21 mouse cellular contexts compared by ENCODE assay signal in genomic region chr8:72469243-72469642, GRCm38 (mm10). TPM values are rescaled to one million over a fixed set of nuclear protein-coding genes. Genes with fewer than 3 reads are reported as not detected.
DNase-seq lines count a peak whose midpoint lies in the region; ATAC-seq and TF ChIP-seq lines count a peak whose summit lies in the region.
"Had no signal": no experiment of that assay in that cellular context is flagged by ENCODE, and none has a peak within 500 bp of the region (broad histone marks: within the 10 kb centered on the region; RNA-seq: fewer than 3 reads in every experiment).

No protein-coding gene starts in this region.

- no peak for TF ChIP-seq CTCF in intestine, postnatal 0 days (IDR thresholded peaks at IDR 0.05; ENCODE audit: low read depth)
- TF ChIP-seq CTCF in liver, postnatal 0 days (IDR thresholded peaks at IDR 0.05; ENCODE audit: low read depth), result no peak
- no peak for TF ChIP-seq CTCF in small intestine, adult 2 months (IDR thresholded peaks at IDR 0.05; ENCODE audit: extremely low read depth, insufficient read length, insufficient replicate concordance, low read depth, low read length)

- TF ChIP-seq POLR2A in small intestine, adult 2 months (IDR thresholded peaks at IDR 0.05; ENCODE audit: low read depth, low read length), result no peak

- H3K9me3 ChIP-seq in intestine, postnatal 0 days (ENCODE audit: control insufficient read depth), result no peaks in the 10 kb centered on the region
- no peaks in the 10 kb centered on the region for H3K9me3 ChIP-seq in intestine, embryonic 15.5 days
- H3K9me3 ChIP-seq in kidney, embryonic 15.5 days (replicated peaks), result no peaks in the 10 kb centered on the region
- H3K9me3 ChIP-seq in liver, postnatal 0 days (ENCODE audit: low read length), result no peaks in the 10 kb centered on the region
- no peaks in the 10 kb centered on the region for H3K9me3 ChIP-seq in liver, embryonic 12.5 days (replicated peaks)
- H3K9me3 ChIP-seq: embryonic facial prominence, embryonic 12.5 days; forebrain, embryonic 15.5 days; heart, embryonic 13.5 days; hindbrain, embryonic 15.5 days had no signal

- no peak overlapping the region for H3K9ac ChIP-seq in intestine, postnatal 0 days (ENCODE audit: low read depth, low read length)
- no peak overlapping the region for H3K9ac ChIP-seq in intestine, embryonic 15.5 days
- H3K9ac ChIP-seq in kidney, embryonic 15.5 days, result no peak overlapping the region
- H3K9ac ChIP-seq in liver, postnatal 0 days (replicated peaks), result no peak overlapping the region; the same call in 1 of the 2 replicates
- no peak overlapping the region for H3K9ac ChIP-seq in liver, embryonic 12.5 days
- H3K9ac ChIP-seq: embryonic facial prominence, embryonic 12.5 days; forebrain, embryonic 15.5 days; heart, embryonic 13.5 days; hindbrain, embryonic 15.5 days had no signal

- H3K36me3 ChIP-seq in intestine, postnatal 0 days (ENCODE audit: control insufficient read depth, insufficient read depth), result peaks cover 76% of the 10 kb centered on the region
- peaks cover 73% of the 10 kb centered on the region for H3K36me3 ChIP-seq in intestine, embryonic 15.5 days
- H3K36me3 ChIP-seq in kidney, embryonic 15.5 days, result peaks cover 93% of the 10 kb centered on the region
- H3K36me3 ChIP-seq in liver, postnatal 0 days (replicated peaks; ENCODE audit: insufficient read depth, low read length), result peaks cover 82% of the 10 kb centered on the region
- H3K36me3 ChIP-seq in liver, embryonic 12.5 days, result peaks cover 95% of the 10 kb centered on the region
- H3K36me3 ChIP-seq in small intestine, adult 2 months (ENCODE audit: control insufficient read depth, insufficient read depth, low read length), result peaks cover 69% of the 10 kb centered on the region

- H3K27ac ChIP-seq in intestine, postnatal 0 days (ENCODE audit: low read depth, low read length), result peak overlapping the region; percentile 50
- no peak overlapping the region for H3K27ac ChIP-seq in intestine, embryonic 15.5 days
- H3K27ac ChIP-seq in kidney, embryonic 15.5 days, result no peak overlapping the region
- H3K27ac ChIP-seq in liver, postnatal 0 days (ENCODE audit: low read depth), result peak overlapping the region; percentile 34; the same call in 1 of the 2 replicates
- no peak overlapping the region for H3K27ac ChIP-seq in liver, embryonic 12.5 days
- H3K27ac ChIP-seq in small intestine, adult 2 months (ENCODE audit: insufficient read depth, low read depth, low read length), result peak overlapping the region; percentile 70; the same call in 1 of the 2 replicates
- H3K27ac ChIP-seq: embryonic facial prominence, embryonic 12.5 days; forebrain, embryonic 15.5 days; heart, embryonic 13.5 days; hindbrain, embryonic 15.5 days had no signal

- H3K4me3 ChIP-seq in intestine, postnatal 0 days (ENCODE audit: low read depth, low read length), result no peak overlapping the region
- H3K4me3 ChIP-seq in intestine, embryonic 15.5 days (replicated peaks), result no peak overlapping the region
- H3K4me3 ChIP-seq in kidney, embryonic 15.5 days (replicated peaks), result no peak overlapping the region
- H3K4me3 ChIP-seq in liver, postnatal 0 days (ENCODE audit: low read depth, low read length), result no peak overlapping the region
- H3K4me3 ChIP-seq in liver, embryonic 12.5 days, result no peak overlapping the region
- no peak overlapping the region for H3K4me3 ChIP-seq in small intestine, adult 2 months (ENCODE audit: low read depth, low read length)
- H3K4me3 ChIP-seq: embryonic facial prominence, embryonic 12.5 days; forebrain, embryonic 15.5 days; heart, embryonic 13.5 days; hindbrain, embryonic 15.5 days had no signal

- peak; percentile 42 to 54 for DNase-seq in kidney, adult 8-10 months
- DNase-seq in liver, postnatal 0 days, result no peak
- no peak for DNase-seq in spleen, adult 18-20 months
- DNase-seq: adrenal gland, postnatal 25 days; cerebellum, adult 2 months; cerebellum, postnatal 10 days; embryo, embryonic 11 days; gastrocnemius, postnatal 25 days; heart, postnatal 36 days had no signal

- WGBS in intestine, postnatal 0 days, result 72% methylated on average over 2 of the region's 2 CpGs
- 92% methylated on average over 2 of the region's 2 CpGs for WGBS in intestine, embryonic 15.5 days
- WGBS in kidney, embryonic 15.5 days, result 97% methylated on average over 2 of the region's 2 CpGs
- WGBS in liver, postnatal 0 days (ENCODE audit: insufficient replicate concordance), result 74% methylated on average over 2 of the region's 2 CpGs
- 86% methylated on average over 2 of the region's 2 CpGs for WGBS in liver, embryonic 12.5 days (ENCODE audit: insufficient replicate concordance)
- WGBS in small intestine, adult 2 months, result 62% methylated on average over 2 of the region's 2 CpGs

- no peak for TF ChIP-seq EP300 in liver, postnatal 0 days (IDR thresholded peaks at IDR 0.05; ENCODE audit: low read depth)

- H3K4me2 ChIP-seq in intestine, postnatal 0 days (replicated peaks; ENCODE audit: low read depth), result no peak overlapping the region
- H3K4me2 ChIP-seq in intestine, embryonic 15.5 days (replicated peaks), result no peak overlapping the region
- no peak overlapping the region for H3K4me2 ChIP-seq in kidney, embryonic 15.5 days
- no peak overlapping the region for H3K4me2 ChIP-seq in liver, postnatal 0 days (ENCODE audit: low read depth, low read length)
- H3K4me2 ChIP-seq in liver, embryonic 12.5 days, result no peak overlapping the region
- H3K4me2 ChIP-seq: embryonic facial prominence, embryonic 12.5 days; forebrain, embryonic 15.5 days; heart, embryonic 13.5 days; hindbrain, embryonic 15.5 days had no signal

- peak; percentile 62 for ATAC-seq in intestine, postnatal 0 days
- ATAC-seq in intestine, embryonic 15.5 days, result no peak
- ATAC-seq in kidney, embryonic 15.5 days (replicated peaks; ENCODE audit: low FRiP score), result no peak
- ATAC-seq in liver, postnatal 0 days, result peak; percentile 62
- no peak for ATAC-seq in liver, embryonic 12.5 days
- ATAC-seq: activated CD4-positive, CD25-positive, alpha-beta regulatory T cell, adult 4 months; forebrain, embryonic 15.5 days; Patski had no signal

- H3K4me1 ChIP-seq in intestine, postnatal 0 days (replicated peaks; ENCODE audit: control insufficient read depth, insufficient read depth, low read length), result no peaks in the 10 kb centered on the region
- H3K4me1 ChIP-seq in intestine, embryonic 15.5 days (replicated peaks), result peaks cover 8% of the 10 kb centered on the region; the same call in 1 of the 2 replicates
- peaks cover 7% of the 10 kb centered on the region for H3K4me1 ChIP-seq in kidney, embryonic 15.5 days
- peaks cover 14% of the 10 kb centered on the region for H3K4me1 ChIP-seq in liver, postnatal 0 days (ENCODE audit: insufficient read depth)
- peaks cover 14% of the 10 kb centered on the region for H3K4me1 ChIP-seq in liver, embryonic 12.5 days
- peaks cover 11% of the 10 kb centered on the region for H3K4me1 ChIP-seq in small intestine, adult 2 months (ENCODE audit: control insufficient read depth, insufficient read depth, insufficient read length, low read length)

- H3K27me3 ChIP-seq in intestine, postnatal 0 days (replicated peaks; ENCODE audit: control insufficient read depth, insufficient read depth, low read length), result no peaks in the 10 kb centered on the region
- H3K27me3 ChIP-seq in intestine, embryonic 15.5 days (replicated peaks), result no peaks in the 10 kb centered on the region
- H3K27me3 ChIP-seq in kidney, embryonic 15.5 days, result no peaks in the 10 kb centered on the region
- H3K27me3 ChIP-seq in liver, postnatal 0 days (ENCODE audit: insufficient read depth, low read length), result no peaks in the 10 kb centered on the region
- no peaks in the 10 kb centered on the region for H3K27me3 ChIP-seq in liver, embryonic 12.5 days (replicated peaks)
- H3K27me3 ChIP-seq in small intestine, adult 2 months (ENCODE audit: control insufficient read depth, insufficient read depth, low read length), result no peaks in the 10 kb centered on the region
- H3K27me3 ChIP-seq: CH12.LX; embryonic facial prominence, embryonic 12.5 days; forebrain, embryonic 15.5 days; heart, embryonic 13.5 days; hindbrain, embryonic 15.5 days; Patski had no signal

RNA-seq across cellular contexts. Expression of gene Cherp, which starts 5.8 kb away (rescaled TPM):
- 17.8 and 19.4 TPM in 2 replicates for polyA plus RNA-seq in intestine, postnatal 0 days (2015; fragmentation: Nextera tagmentation; extraction: Ambion mirVana)
- 47.4 and 49.6 TPM in 2 replicates for polyA plus RNA-seq in intestine, embryonic 15.5 days (2015; fragmentation: Nextera tagmentation; extraction: Ambion mirVana)
- polyA plus RNA-seq in kidney, embryonic 15.5 days (2015; fragmentation: Nextera tagmentation; extraction: Ambion mirVana), result 71.5 and 77.2 TPM in 2 replicates
- polyA plus RNA-seq in liver, postnatal 0 days (2015; fragmentation: Nextera tagmentation; extraction: Ambion mirVana), result 9.2 and 11.2 TPM in 2 replicates
- 41.6 and 45.0 TPM in 2 replicates for polyA plus RNA-seq in liver, embryonic 12.5 days (2016; fragmentation: Nextera tagmentation; extraction: Ambion mirVana)
- 32.8 and 43.8 TPM in 2 replicates for polyA plus RNA-seq in small intestine, adult 2 months (2012; rRNA removed)

RNA-seq across cellular contexts. Expression of gene Slc35e1, which starts 23.2 kb away (rescaled TPM):
- polyA plus RNA-seq in intestine, postnatal 0 days (2015; fragmentation: Nextera tagmentation; extraction: Ambion mirVana), result 18.1 and 21.8 TPM in 2 replicates
- polyA plus RNA-seq in intestine, embryonic 15.5 days (2015; fragmentation: Nextera tagmentation; extraction: Ambion mirVana), result 17.3 and 19.8 TPM in 2 replicates
- 18.9 and 21.5 TPM in 2 replicates for polyA plus RNA-seq in kidney, embryonic 15.5 days (2015; fragmentation: Nextera tagmentation; extraction: Ambion mirVana)
- polyA plus RNA-seq in liver, postnatal 0 days (2015; fragmentation: Nextera tagmentation; extraction: Ambion mirVana), result 5.8 and 6.0 TPM in 2 replicates
- polyA plus RNA-seq in liver, embryonic 12.5 days (2016; fragmentation: Nextera tagmentation; extraction: Ambion mirVana), result 17.1 and 17.7 TPM in 2 replicates
- polyA plus RNA-seq in small intestine, adult 2 months (2012; rRNA removed), result 87.7 and 167 TPM in 2 replicates

RNA-seq across cellular contexts. Expression of gene 1700030K09Rik, which starts 25.6 kb away (rescaled TPM):
- polyA plus RNA-seq in intestine, postnatal 0 days (2015; fragmentation: Nextera tagmentation; extraction: Ambion mirVana), result 3.6 and 3.8 TPM in 2 replicates
- polyA plus RNA-seq in intestine, embryonic 15.5 days (2015; fragmentation: Nextera tagmentation; extraction: Ambion mirVana), result 11.8 and 11.9 TPM in 2 replicates
- 17.0 and 17.3 TPM in 2 replicates for polyA plus RNA-seq in kidney, embryonic 15.5 days (2015; fragmentation: Nextera tagmentation; extraction: Ambion mirVana)
- 2.1 and 2.2 TPM in 2 replicates for polyA plus RNA-seq in liver, postnatal 0 days (2015; fragmentation: Nextera tagmentation; extraction: Ambion mirVana)
- polyA plus RNA-seq in liver, embryonic 12.5 days (2016; fragmentation: Nextera tagmentation; extraction: Ambion mirVana), result 7.0 and 7.7 TPM in 2 replicates
- polyA plus RNA-seq in small intestine, adult 2 months (2012; rRNA removed), result 1.8 and 3.2 TPM in 2 replicates

RNA-seq across cellular contexts. Expression of gene Calr3, which starts 25.6 kb away (rescaled TPM):
- polyA plus RNA-seq in intestine, postnatal 0 days (2015; fragmentation: Nextera tagmentation; extraction: Ambion mirVana), result 0.46 and 0.55 TPM in 2 replicates
- 0.98 and 1.1 TPM in 2 replicates for polyA plus RNA-seq in intestine, embryonic 15.5 days (2015; fragmentation: Nextera tagmentation; extraction: Ambion mirVana)
- polyA plus RNA-seq in kidney, embryonic 15.5 days (2015; fragmentation: Nextera tagmentation; extraction: Ambion mirVana), result 1.5 and 1.9 TPM in 2 replicates
- polyA plus RNA-seq in liver, postnatal 0 days (2015; fragmentation: Nextera tagmentation; extraction: Ambion mirVana), result 0.46 and 0.72 TPM in 2 replicates
- 1.0 and 1.1 TPM in 2 replicates for polyA plus RNA-seq in liver, embryonic 12.5 days (2016; fragmentation: Nextera tagmentation; extraction: Ambion mirVana)
- not detected in 2 replicates for polyA plus RNA-seq in small intestine, adult 2 months (2012; rRNA removed)

RNA-seq across cellular contexts. Expression of gene Eps15l1, which starts 48.0 kb away (rescaled TPM):
- 16.3 and 17.3 TPM in 2 replicates for polyA plus RNA-seq in intestine, postnatal 0 days (2015; fragmentation: Nextera tagmentation; extraction: Ambion mirVana)
- polyA plus RNA-seq in intestine, embryonic 15.5 days (2015; fragmentation: Nextera tagmentation; extraction: Ambion mirVana), result 43.6 and 45.5 TPM in 2 replicates
- 58.4 and 64.1 TPM in 2 replicates for polyA plus RNA-seq in kidney, embryonic 15.5 days (2015; fragmentation: Nextera tagmentation; extraction: Ambion mirVana)
- 9.3 and 10.1 TPM in 2 replicates for polyA plus RNA-seq in liver, postnatal 0 days (2015; fragmentation: Nextera tagmentation; extraction: Ambion mirVana)
- polyA plus RNA-seq in liver, embryonic 12.5 days (2016; fragmentation: Nextera tagmentation; extraction: Ambion mirVana), result 28.9 and 29.8 TPM in 2 replicates
- polyA plus RNA-seq in small intestine, adult 2 months (2012; rRNA removed), result 14.5 and 27.0 TPM in 2 replicates

Comparison
In these comparisons a context has a peak if more than half of its experiments do, and no peak if none do; other contexts are left out.
1. ATAC-seq: peak in intestine, postnatal 0 days (single experiment) and liver, postnatal 0 days (single experiment); none in intestine, embryonic 15.5 days (single experiment), kidney, embryonic 15.5 days (single experiment) and liver, embryonic 12.5 days (single experiment).
2. H3K27ac ChIP-seq: peak in intestine, postnatal 0 days (single experiment), liver, postnatal 0 days (single experiment) and small intestine, adult 2 months (single experiment); none in intestine, embryonic 15.5 days (single experiment), kidney, embryonic 15.5 days (single experiment) and liver, embryonic 12.5 days (single experiment).
3. DNase-seq: peak in kidney, adult 8-10 months (2 of 2); none in liver, postnatal 0 days (single experiment) and spleen, adult 18-20 months (0 of 2).